Mouse (Mus musculus) thymus, adult 2 months (tissue): ENCODE results near the gene Cd63. TPM values are rescaled to one million over a fixed set of nuclear protein-coding genes. Genes with fewer than 3 reads are reported as not detected.

Experiments
- DNase-seq: peaks from one replicate; pipeline ENCODE4 v3.0.0; 2021
- H3K27ac ChIP-seq: fragments of 200-500 bp; 2 replicates; pipeline ENCODE4 v1.5.1; 2012; ENCODE audit warnings: low read length, control low read depth; ENCODE audit not compliant: control insufficient read depth, insufficient read depth
- H3K27me3 ChIP-seq: fragments of 200-500 bp; 2 replicates; pipeline ENCODE4 v1.6.1; 2012; ENCODE audit warnings: mild to moderate bottlenecking, low read length, moderate library complexity, mixed read lengths; ENCODE audit not compliant: control insufficient read depth, insufficient read depth
- H3K36me3 ChIP-seq: fragments of 200-500 bp; 2 replicates; pipeline ENCODE4 v1.6.1; 2012; ENCODE audit warnings: mild to moderate bottlenecking, low read length, moderate library complexity; ENCODE audit not compliant: control insufficient read depth, insufficient read depth
- H3K4me1 ChIP-seq: fragments of 200-500 bp; replicated peaks from 2 replicates; pipeline ENCODE4 v1.6.1; 2012; ENCODE audit warnings: low read length; ENCODE audit not compliant: control insufficient read depth, insufficient read depth
- H3K4me3 ChIP-seq: fragments of 200-500 bp; 2 replicates; pipeline ENCODE4 v1.5.1; 2012; ENCODE audit warnings: mild to moderate bottlenecking, low read length, control low read depth, moderate library complexity; ENCODE audit not compliant: control insufficient read depth, insufficient read depth
- CTCF ChIP-seq: fragments of 200-500 bp; IDR thresholded peaks from 2 replicates; pipeline ENCODE4 v1.5.1; 2012; ENCODE audit warnings: mild to moderate bottlenecking, control low read depth, low read length, moderate library complexity, borderline replicate concordance; ENCODE audit not compliant: control insufficient read depth, poor library complexity, insufficient read depth; ENCODE audit errors: extremely low read depth
- POLR2A ChIP-seq: fragments of 200-500 bp; IDR thresholded peaks from 2 replicates; pipeline ENCODE4 v1.6.1; 2012; ENCODE audit warnings: mild to moderate bottlenecking, low read length, control low read depth, moderate library complexity; ENCODE audit not compliant: control insufficient read depth, poor library complexity, insufficient read depth; ENCODE audit errors: extremely low read depth
- WGBS: fragments of 180-500 bp; shearing (Covaris S2); methylation state at CpG from one replicate; pipeline ENCODE4 v1.1.7; 2018; 5-methylcytosine and 5-hydroxymethylcytosine counted together
- polyA plus RNA-seq: library from polyadenylated mRNA; depleted of rRNA; stranded (reverse); fragments of >200 nt; gene quantifications from 2 replicates; pipeline ENCODE4 v1.2.3, GENCODE M21; 2012; rRNA removed

Cd63 gene
- polyA plus RNA-seq: 43.9 and 62.1 TPM in 2 replicates

DNA sequence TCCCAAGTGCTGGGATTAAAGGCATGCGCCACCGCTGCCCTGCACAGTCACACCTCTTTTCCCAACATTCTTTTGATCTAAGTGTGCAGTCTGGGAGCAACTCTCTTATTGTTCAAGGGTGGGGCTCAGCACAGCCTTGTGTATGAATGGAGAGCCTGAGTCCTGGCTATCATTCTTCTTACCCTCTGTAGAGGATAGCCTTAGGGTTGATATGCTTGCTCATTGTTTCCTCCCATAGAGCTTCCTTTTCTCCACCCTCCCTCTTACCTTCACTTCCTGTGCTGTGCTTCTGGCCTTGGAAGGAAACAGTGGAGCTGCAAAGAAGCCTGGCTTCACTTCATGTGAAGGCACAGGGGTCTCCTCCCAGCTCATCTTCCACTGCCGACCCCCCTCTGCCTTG lies at the start of gene Cd63:
Cd63 (plus strand) TSS at position 292 of the 400 bp plus-strand sequence.
- Histone ChIP-seq H3K4me1 (peaks cover 11% of the 10 kb centered on the region), H3K36me3 (no peaks in the 10 kb centered on the region), H3K27me3 (no peaks in the 10 kb centered on the region; the same call in 1 of the 2 replicates), H3K27ac (no peak within 1 kb of the TSS), H3K4me3 (no peak within 1 kb of the TSS)
- DNase-seq: no peak
- 83% methylated on average over 3 of the region's 3 CpGs for WGBS
- TF ChIP-seq CTCF (no peak), POLR2A (no peak)

GRCm38 (mm10) chr10:128861176-128861575 lies 39.6 kb upstream of the Cd63 start:
- DNase-seq: no peak
- H3K27ac ChIP-seq: no peak overlapping the region
- TF ChIP-seq CTCF (no peak), POLR2A (no peak)
- peaks cover 47% of the 10 kb centered on the region for H3K36me3 ChIP-seq
- no peaks in the 10 kb centered on the region for H3K4me1 ChIP-seq
- no peak overlapping the region for H3K4me3 ChIP-seq
- no peaks in the 10 kb centered on the region for H3K27me3 ChIP-seq

DNA sequence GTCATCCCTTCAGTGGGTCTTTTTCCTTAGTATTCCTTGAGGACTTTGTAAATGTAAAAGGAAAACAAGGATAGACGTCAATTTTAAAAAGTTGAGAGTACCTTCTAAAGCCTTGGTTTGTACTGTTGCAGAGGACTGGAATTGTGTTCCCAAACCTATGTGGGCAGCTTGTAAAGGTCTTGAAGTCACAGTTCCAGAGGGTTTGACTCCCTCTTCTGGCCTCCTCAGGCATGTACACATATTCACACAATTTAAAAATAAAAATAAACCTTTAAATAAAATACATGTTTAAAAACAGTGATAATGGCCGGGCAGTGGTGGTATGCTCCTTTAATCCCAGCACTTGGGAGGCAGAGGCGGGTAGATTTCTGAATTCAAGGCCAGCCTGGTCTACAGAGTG lies 34.7 kb upstream of the Cd63 start:
- WGBS: 95% methylated on average over 3 of the region's 3 CpGs
- DNase-seq: no peak
- no peaks in the 10 kb centered on the region for H3K4me1 ChIP-seq
- H3K27me3 ChIP-seq: no peaks in the 10 kb centered on the region
- no peak overlapping the region for H3K4me3 ChIP-seq
- H3K36me3 ChIP-seq: peaks cover 28% of the 10 kb centered on the region; the same call in 1 of the 2 replicates
- no peak for TF ChIP-seq CTCF
- TF ChIP-seq POLR2A: no peak
- H3K27ac ChIP-seq: no peak overlapping the region

- Histone ChIP-seq H3K36me3 (peaks cover 31% of the 10 kb centered on the region; the same call in 1 of the 2 replicates), H3K4me3 (no peak overlapping the region), H3K27me3 (no peaks in the 10 kb centered on the region), H3K27ac (no peak overlapping the region), H3K4me1 (no peaks in the 10 kb centered on the region)
- no peak for DNase-seq
- TF ChIP-seq CTCF (no peak), POLR2A (no peak)
- WGBS: 97% methylated on average over 1 of the region's 1 CpGs
Measured at GRCm38 (mm10) chr10:128866518-128866917, 34.3 kb upstream of the Cd63 start.

GRCm38 (mm10) chr10:128870341-128870740 lies 30.4 kb upstream of the Cd63 start:
- Histone ChIP-seq H3K27me3 (no peaks in the 10 kb centered on the region), H3K4me1 (no peaks in the 10 kb centered on the region), H3K4me3 (no peak overlapping the region), H3K36me3 (peaks cover 41% of the 10 kb centered on the region), H3K27ac (no peak overlapping the region)
- TF ChIP-seq POLR2A: no peak
- TF ChIP-seq CTCF: no peak
- WGBS: 87% methylated on average over 3 of the region's 3 CpGs
- no peak for DNase-seq

DNA sequence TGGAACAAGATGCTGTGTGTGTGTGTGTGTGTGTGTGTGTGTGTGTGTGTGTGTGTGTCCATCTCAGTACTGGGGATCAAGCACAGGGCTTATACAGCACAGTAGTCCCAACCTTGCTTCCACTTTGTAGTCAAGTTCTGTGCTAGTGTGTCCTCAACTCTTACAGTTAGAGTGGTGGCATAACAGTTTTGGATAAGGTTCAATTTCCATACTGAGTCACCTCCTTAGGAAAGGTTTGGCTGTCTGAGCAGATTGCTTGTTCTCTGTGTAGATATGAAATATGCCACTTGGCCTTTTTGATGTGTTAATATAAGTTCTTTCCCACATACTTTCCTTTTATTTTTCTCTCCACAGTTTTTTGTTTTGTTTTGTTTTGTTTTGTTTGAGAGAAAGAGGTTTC lies 22.5 kb upstream of the Cd63 start:
- no peak for TF ChIP-seq POLR2A
- no peak for TF ChIP-seq CTCF
- DNase-seq: no peak
- H3K27ac ChIP-seq: no peak overlapping the region
- H3K27me3 ChIP-seq: no peaks in the 10 kb centered on the region
- H3K4me1 ChIP-seq: no peaks in the 10 kb centered on the region
- H3K36me3 ChIP-seq: peaks cover 39% of the 10 kb centered on the region
- no peak overlapping the region for H3K4me3 ChIP-seq

DNA sequence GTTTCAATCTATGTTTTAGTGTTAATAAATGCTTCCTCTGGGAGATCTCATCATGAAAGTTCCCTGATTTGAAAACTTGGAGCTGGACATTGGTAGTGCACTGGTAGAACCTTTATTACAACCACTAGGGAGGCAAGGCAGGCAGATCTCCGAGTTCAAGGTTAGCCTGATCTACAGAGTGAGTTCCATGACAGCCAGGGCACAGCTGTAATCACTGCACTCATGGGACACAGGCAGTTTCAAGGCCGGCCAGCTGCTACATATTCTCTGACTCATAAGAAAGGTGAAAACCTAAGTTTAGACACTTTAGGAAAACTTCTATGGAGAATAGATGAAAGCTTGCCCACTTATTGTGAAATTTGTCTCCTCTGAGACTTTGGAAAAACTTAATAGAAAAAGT lies 22.0 kb upstream of the Cd63 start:
- Histone ChIP-seq H3K27me3 (no peaks in the 10 kb centered on the region), H3K36me3 (peaks cover 33% of the 10 kb centered on the region), H3K4me3 (no peak overlapping the region), H3K27ac (no peak overlapping the region), H3K4me1 (no peaks in the 10 kb centered on the region)
- no peak for DNase-seq
- no peak for TF ChIP-seq CTCF
- no peak for TF ChIP-seq POLR2A
- 94% methylated on average over 2 of the region's 2 CpGs for WGBS
